Mouse (Mus musculus) MEL (cell line): ENCODE measurements around the gene Mrpl27.

Experiments
- CTCF ChIP-seq, 3 experiments: IDR thresholded peaks in 2 of 3; conservative IDR thresholded peaks in 1 of 3; 2 replicates each; pipeline ENCODE4 v1.5.1; 2011 to 2012; ENCODE audit warnings: low read length in 3 of 3, low read depth in 2 of 3, mild to moderate bottlenecking in 2 of 3, improper control_type of control experiment in 1 of 3, inconsistent platforms in 1 of 3, mixed read lengths in 1 of 3, moderate library complexity in 1 of 3; ENCODE audit not compliant: control insufficient read depth in 1 of 3, insufficient read depth in 1 of 3, poor library complexity in 1 of 3, severe bottlenecking in 1 of 3
- E2F4 ChIP-seq: IDR thresholded peaks from 2 replicates; pipeline ENCODE4 v1.6.1; 2011; ENCODE audit warnings: low read depth, low read length, improper control_type of control experiment, borderline replicate concordance
- MAFK ChIP-seq: IDR thresholded peaks from 2 replicates; pipeline ENCODE4 v1.6.1; 2011; ENCODE audit warnings: low read depth, mild to moderate bottlenecking, low read length, improper control_type of control experiment, borderline replicate concordance

- TF ChIP-seq MAFK (no peak), E2F4 (no peak), CTCF (IDR thresholded peaks at IDR 0.05 in 2 of 3, conservative IDR thresholded peaks at IDR 0.05 in 1 of 3; ENCODE audit: control insufficient read depth in 1 of 3, insufficient read depth in 1 of 3, low read depth in 2 of 3, low read length in 3 of 3, poor library complexity in 1 of 3, severe bottlenecking in 1 of 3) (no peak)
These were observed 594 bp upstream of the Mrpl27 start for GRCm38 (mm10) chr11:94652973-94653372.
